Mouse (Mus musculus): ENCODE data around the gene Phex. TPM values are rescaled to one million over a fixed set of nuclear protein-coding genes. Genes with fewer than 3 reads are reported as not detected.

Gene Phex
- 0.23 and 0.27 TPM in 2 replicates for polyA plus RNA-seq (2015; fragmentation: Nextera tagmentation; extraction: Ambion mirVana)

DNA sequence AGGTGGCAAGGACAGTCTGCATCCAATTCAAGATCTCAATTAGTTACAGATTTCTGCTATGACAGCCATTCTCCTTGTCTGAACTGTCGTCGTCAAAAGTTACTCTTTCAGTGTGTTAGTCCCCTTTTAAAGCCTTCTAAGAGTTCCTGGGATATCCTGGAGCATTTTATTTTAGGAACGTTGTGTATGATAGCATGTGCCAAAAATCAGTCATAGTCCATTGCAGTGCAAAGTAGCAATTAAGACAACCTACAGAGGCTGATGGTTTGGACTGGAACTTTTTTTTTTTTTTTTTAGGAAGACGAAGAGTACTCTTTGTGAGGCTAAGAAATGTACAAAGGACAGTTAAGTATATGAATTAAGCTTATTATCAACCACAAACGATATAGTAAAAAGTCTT lies at the start of gene Phex:
Gene Phex (minus strand): TSS at position 101 of the 400 bp plus-strand sequence.
- H3K27me3 ChIP-seq (ENCODE audit: control insufficient read depth, insufficient read depth, low read depth, low read length): no peaks in the 10 kb centered on the region
- no peaks in the 10 kb centered on the region for H3K9me3 ChIP-seq (replicated peaks; ENCODE audit: control insufficient read depth, low read length, poor library complexity, severe bottlenecking)
- no peak within 1 kb of the TSS for H3K27ac ChIP-seq (ENCODE audit: low read length)
- no peaks in the 10 kb centered on the region for H3K4me1 ChIP-seq (ENCODE audit: control insufficient read depth, insufficient read depth, low read length)
- 67% methylated on average over 5 of the region's 5 CpGs for WGBS
- H3K4me2 ChIP-seq (ENCODE audit: low read length): no peak within 1 kb of the TSS
- ATAC-seq: no peak
- H3K4me3 ChIP-seq (ENCODE audit: low read depth, low read length): no peak within 1 kb of the TSS
- no peak within 1 kb of the TSS for H3K9ac ChIP-seq (ENCODE audit: low read depth, low read length)
- no peaks in the 10 kb centered on the region for H3K36me3 ChIP-seq (ENCODE audit: control insufficient read depth, insufficient read depth, low read length)

DNA sequence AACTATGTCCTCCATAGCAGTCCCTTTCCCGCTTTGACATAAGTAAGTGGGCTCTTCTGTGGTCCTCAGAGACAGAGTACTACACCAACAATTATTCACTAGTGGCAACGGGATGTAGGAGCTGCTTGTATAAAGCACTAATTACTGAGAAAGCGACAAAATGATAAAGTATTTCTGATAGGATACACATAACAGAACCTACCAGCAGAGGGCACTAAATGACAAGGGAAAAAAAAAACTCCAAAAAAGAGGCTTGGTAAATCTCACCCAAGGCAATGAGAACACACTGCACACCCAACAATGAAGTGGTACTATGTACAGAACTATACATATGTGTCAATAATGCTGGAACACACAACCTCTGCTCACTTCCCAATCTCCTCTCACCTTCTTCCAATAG lies 47.6 kb upstream of the Phex start:
- no peak for ATAC-seq
- no peaks in the 10 kb centered on the region for H3K27me3 ChIP-seq (ENCODE audit: control insufficient read depth, insufficient read depth, low read depth, low read length)
- no peak overlapping the region for H3K9ac ChIP-seq (ENCODE audit: low read depth, low read length)
- 64% methylated on average over 3 of the region's 3 CpGs for WGBS
- no peaks in the 10 kb centered on the region for H3K9me3 ChIP-seq (replicated peaks; ENCODE audit: control insufficient read depth, low read length, poor library complexity, severe bottlenecking)
- H3K27ac ChIP-seq (ENCODE audit: low read length): no peak overlapping the region
- H3K4me1 ChIP-seq (ENCODE audit: control insufficient read depth, insufficient read depth, low read length): no peaks in the 10 kb centered on the region
- no peaks in the 10 kb centered on the region for H3K36me3 ChIP-seq (ENCODE audit: control insufficient read depth, insufficient read depth, low read length)
- H3K4me3 ChIP-seq (ENCODE audit: low read depth, low read length): no peak overlapping the region
- no peak overlapping the region for H3K4me2 ChIP-seq (ENCODE audit: low read length)

DNA sequence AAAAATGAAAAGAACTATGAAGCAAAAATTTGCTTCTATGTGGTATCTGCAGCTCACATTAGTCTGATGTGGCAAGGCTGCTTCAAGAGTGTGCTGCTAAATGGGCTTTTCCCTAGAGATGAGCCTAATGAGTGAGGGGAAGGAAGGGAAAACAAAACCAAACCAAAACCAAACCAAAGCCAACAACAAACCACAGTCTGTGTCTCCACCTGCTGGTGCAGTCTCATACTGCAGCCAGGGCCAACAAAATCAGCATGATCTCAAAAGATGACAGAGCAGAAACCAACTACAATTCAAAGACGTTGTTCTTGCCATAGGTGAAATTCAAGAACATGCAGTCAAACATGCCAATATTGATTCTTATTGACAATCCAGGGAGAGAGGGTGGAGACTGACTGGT lies 39.3 kb upstream of the Phex start:
- Histone ChIP-seq H3K4me3 (ENCODE audit: low read depth, low read length) (no peak overlapping the region), H3K36me3 (ENCODE audit: control insufficient read depth, insufficient read depth, low read length) (no peaks in the 10 kb centered on the region), H3K4me2 (ENCODE audit: low read length) (no peak overlapping the region), H3K4me1 (ENCODE audit: control insufficient read depth, insufficient read depth, low read length) (no peaks in the 10 kb centered on the region), H3K27me3 (ENCODE audit: control insufficient read depth, insufficient read depth, low read depth, low read length) (no peaks in the 10 kb centered on the region), H3K27ac (ENCODE audit: low read length) (no peak overlapping the region), H3K9me3 (replicated peaks; ENCODE audit: control insufficient read depth, low read length, poor library complexity, severe bottlenecking) (no peaks in the 10 kb centered on the region), H3K9ac (ENCODE audit: low read depth, low read length) (no peak overlapping the region)
- 55% methylated on average over 1 of the region's 1 CpGs for WGBS
- no peak for ATAC-seq

DNA sequence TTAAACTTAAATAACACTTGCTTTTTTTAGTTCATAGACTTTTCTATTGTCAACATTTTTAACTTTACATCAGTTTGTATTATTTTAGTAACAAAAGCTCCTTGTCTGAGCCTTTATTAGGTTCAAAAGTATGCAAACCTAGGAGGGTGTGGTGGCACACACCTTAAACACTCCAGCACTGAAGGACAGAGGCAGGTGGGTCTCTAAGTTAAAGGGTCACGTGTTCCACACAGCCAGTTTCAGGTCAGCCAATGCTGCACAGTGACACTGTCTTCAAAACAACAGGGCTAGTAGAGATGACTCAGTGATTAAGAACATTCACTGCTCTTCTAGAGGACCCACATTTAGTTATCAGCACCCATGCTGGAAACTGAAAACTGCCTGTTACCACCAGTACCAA lies 33.9 kb upstream of the Phex start:
- Histone ChIP-seq H3K27me3 (ENCODE audit: control insufficient read depth, insufficient read depth, low read depth, low read length) (no peaks in the 10 kb centered on the region), H3K4me1 (ENCODE audit: control insufficient read depth, insufficient read depth, low read length) (no peaks in the 10 kb centered on the region), H3K9me3 (replicated peaks; ENCODE audit: control insufficient read depth, low read length, poor library complexity, severe bottlenecking) (no peaks in the 10 kb centered on the region), H3K36me3 (ENCODE audit: control insufficient read depth, insufficient read depth, low read length) (no peaks in the 10 kb centered on the region), H3K4me3 (ENCODE audit: low read depth, low read length) (no peak overlapping the region), H3K9ac (ENCODE audit: low read depth, low read length) (no peak overlapping the region), H3K4me2 (ENCODE audit: low read length) (no peak overlapping the region), H3K27ac (ENCODE audit: low read length) (no peak overlapping the region)
- WGBS: 88% methylated on average over 1 of the region's 1 CpGs
- no peak for ATAC-seq

DNA sequence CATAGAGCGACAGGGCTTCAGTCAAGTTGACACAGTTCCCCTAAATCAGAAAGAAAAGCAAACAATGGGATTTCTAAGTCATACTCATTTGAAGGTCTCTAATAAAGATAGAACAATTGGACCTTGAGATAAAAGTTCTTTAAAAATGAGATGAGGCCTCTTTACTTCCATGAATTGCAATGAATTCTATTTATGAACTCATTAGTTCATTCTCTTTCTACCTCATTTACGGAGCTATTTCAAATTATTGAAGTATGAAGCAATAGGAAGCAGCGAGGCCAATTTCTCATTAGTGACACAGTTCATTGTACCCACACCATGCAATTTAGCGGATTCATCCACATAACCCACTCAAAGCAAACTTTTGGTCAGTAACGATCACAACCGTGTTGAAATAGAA lies 32.3 kb upstream of the Phex start:
- WGBS: 68% methylated on average over 6 of the region's 6 CpGs
- H3K9me3 ChIP-seq (replicated peaks; ENCODE audit: control insufficient read depth, low read length, poor library complexity, severe bottlenecking): no peaks in the 10 kb centered on the region
- ATAC-seq: no peak

DNA sequence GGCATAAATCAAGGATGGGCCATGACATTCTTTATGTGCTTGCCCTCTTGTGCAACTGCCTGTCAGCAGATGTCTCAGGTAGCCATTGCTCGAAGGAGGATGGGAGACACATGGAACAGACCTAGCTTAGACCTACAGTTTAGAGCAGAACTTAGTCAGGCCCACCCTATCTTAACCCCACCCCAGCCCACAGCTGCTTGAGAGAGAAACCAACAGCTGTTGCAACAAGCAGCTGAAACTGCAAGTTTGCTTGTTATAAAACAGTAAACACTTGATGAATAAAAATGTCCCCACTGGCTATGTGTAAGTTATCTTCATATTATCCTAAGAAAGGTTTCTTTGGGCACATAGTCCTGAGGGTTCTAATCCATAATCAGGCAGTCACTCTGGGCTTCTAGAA lies 19.7 kb upstream of the Phex start:
- Histone ChIP-seq H3K4me2 (ENCODE audit: low read length) (no peak overlapping the region), H3K36me3 (ENCODE audit: control insufficient read depth, insufficient read depth, low read length) (no peaks in the 10 kb centered on the region), H3K9ac (ENCODE audit: low read depth, low read length) (no peak overlapping the region), H3K9me3 (replicated peaks; ENCODE audit: control insufficient read depth, low read length, poor library complexity, severe bottlenecking) (no peaks in the 10 kb centered on the region), H3K4me3 (ENCODE audit: low read depth, low read length) (no peak overlapping the region), H3K27me3 (ENCODE audit: control insufficient read depth, insufficient read depth, low read depth, low read length) (no peaks in the 10 kb centered on the region), H3K27ac (ENCODE audit: low read length) (no peak overlapping the region), H3K4me1 (ENCODE audit: control insufficient read depth, insufficient read depth, low read length) (no peaks in the 10 kb centered on the region)
- WGBS: 78% methylated on average over 1 of the region's 1 CpGs
- ATAC-seq: no peak

More for the DNA sequence above, 32.3 kb upstream of the Phex start:
- Histone ChIP-seq H3K4me3 (ENCODE audit: low read depth, low read length) (no peak overlapping the region), H3K27ac (ENCODE audit: low read length) (no peak overlapping the region), H3K9ac (ENCODE audit: low read depth, low read length) (no peak overlapping the region), H3K36me3 (ENCODE audit: control insufficient read depth, insufficient read depth, low read length) (0 out of 2 replicates have a peak, but pooled peaks cover 2% of the 10 kb centered on the region), H3K4me2 (ENCODE audit: low read length) (no peak overlapping the region), H3K27me3 (ENCODE audit: control insufficient read depth, insufficient read depth, low read depth, low read length) (no peaks in the 10 kb centered on the region), H3K4me1 (ENCODE audit: control insufficient read depth, insufficient read depth, low read length) (no peaks in the 10 kb centered on the region)

DNA sequence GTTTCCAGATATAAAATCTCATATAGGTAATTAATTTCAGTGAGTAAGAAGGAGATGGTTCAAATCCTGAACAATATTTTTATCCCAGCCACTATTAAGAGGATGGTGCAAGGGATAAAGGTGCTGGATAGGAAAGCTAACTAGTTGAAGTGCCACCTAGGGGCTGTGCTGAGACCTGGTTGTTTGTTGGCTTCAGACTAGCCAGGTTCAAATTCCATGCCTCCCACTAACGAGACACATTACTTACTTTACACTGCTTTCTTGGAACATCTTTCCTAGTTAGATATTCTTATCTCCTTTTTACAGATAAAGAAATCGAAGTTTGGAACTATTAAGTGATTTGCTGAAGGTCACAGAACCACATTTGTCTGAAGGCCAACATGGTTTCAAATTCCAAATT lies 4.3 kb upstream of the Phex start:
- WGBS: 77% methylated on average over 2 of the region's 2 CpGs

DNA sequence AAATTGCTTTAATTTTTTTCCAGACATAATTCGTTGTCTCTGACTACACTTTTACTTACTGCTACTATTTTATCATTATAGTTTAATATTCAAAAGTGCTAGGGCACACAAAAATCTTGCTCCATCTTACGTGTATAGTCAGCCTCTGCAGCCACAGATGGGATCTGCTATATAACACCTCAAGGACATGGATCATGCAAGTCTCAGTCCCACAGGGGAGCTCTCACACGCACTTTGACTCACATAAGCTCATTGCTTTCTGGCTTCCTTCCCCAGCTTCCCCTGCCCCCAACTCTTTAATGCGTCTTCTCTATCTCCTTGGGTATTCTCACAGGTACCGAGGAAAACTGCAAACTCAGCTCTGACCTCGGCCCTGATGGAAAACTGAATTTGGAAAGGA lies 10.2 kb downstream of the Phex start:
- no peaks in the 10 kb centered on the region for H3K4me1 ChIP-seq (ENCODE audit: control insufficient read depth, insufficient read depth, low read length)
- H3K36me3 ChIP-seq (ENCODE audit: control insufficient read depth, insufficient read depth, low read length): no peaks in the 10 kb centered on the region
- H3K9me3 ChIP-seq (replicated peaks; ENCODE audit: control insufficient read depth, low read length, poor library complexity, severe bottlenecking): no peaks in the 10 kb centered on the region
- no peak overlapping the region for H3K4me2 ChIP-seq (ENCODE audit: low read length)
- no peaks in the 10 kb centered on the region for H3K27me3 ChIP-seq (ENCODE audit: control insufficient read depth, insufficient read depth, low read depth, low read length)
- H3K4me3 ChIP-seq (ENCODE audit: low read depth, low read length): no peak overlapping the region
- WGBS: 65% methylated on average over 6 of the region's 6 CpGs
- no peak overlapping the region for H3K27ac ChIP-seq (ENCODE audit: low read length)
- H3K9ac ChIP-seq (ENCODE audit: low read depth, low read length): no peak overlapping the region
- ATAC-seq: no peak

More for the DNA sequence above, 4.3 kb upstream of the Phex start:
- H3K36me3 ChIP-seq (ENCODE audit: control insufficient read depth, insufficient read depth, low read length): no peaks in the 10 kb centered on the region
- no peak overlapping the region for H3K4me2 ChIP-seq (ENCODE audit: low read length)
- H3K9ac ChIP-seq (ENCODE audit: low read depth, low read length): no peak overlapping the region
- H3K9me3 ChIP-seq (replicated peaks; ENCODE audit: control insufficient read depth, low read length, poor library complexity, severe bottlenecking): no peaks in the 10 kb centered on the region
- H3K27me3 ChIP-seq (ENCODE audit: control insufficient read depth, insufficient read depth, low read depth, low read length): no peaks in the 10 kb centered on the region
- H3K4me3 ChIP-seq (ENCODE audit: low read depth, low read length): no peak overlapping the region
- ATAC-seq: no peak
- H3K27ac ChIP-seq (ENCODE audit: low read length): no peak overlapping the region
- H3K4me1 ChIP-seq (ENCODE audit: control insufficient read depth, insufficient read depth, low read length): no peaks in the 10 kb centered on the region

DNA sequence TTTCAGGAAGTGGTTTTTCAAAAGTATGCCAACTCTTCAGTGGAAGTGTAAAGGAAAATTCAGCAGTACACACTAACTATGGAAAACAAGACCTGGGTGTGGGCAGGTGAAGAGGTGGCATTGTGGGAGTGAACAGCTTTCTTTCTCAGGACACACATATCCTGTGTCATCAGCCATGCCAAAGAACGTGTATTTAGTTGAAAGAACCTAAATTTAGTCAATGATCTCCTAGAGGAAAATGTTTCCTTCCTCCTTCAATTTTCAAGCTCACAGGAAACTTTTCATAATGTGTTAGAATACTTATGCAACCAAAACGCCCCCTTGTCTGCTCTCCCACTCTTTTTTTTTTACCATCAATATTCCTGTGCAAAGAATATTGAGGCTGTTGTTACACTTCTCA lies 23.9 kb downstream of the Phex start:
- WGBS: 69% methylated on average over 2 of the region's 2 CpGs
- no peak overlapping the region for H3K4me3 ChIP-seq (ENCODE audit: low read depth, low read length)
- no peaks in the 10 kb centered on the region for H3K27me3 ChIP-seq (ENCODE audit: control insufficient read depth, insufficient read depth, low read depth, low read length)
- no peak overlapping the region for H3K4me2 ChIP-seq (ENCODE audit: low read length)
- H3K27ac ChIP-seq (ENCODE audit: low read length): no peak overlapping the region
- no peaks in the 10 kb centered on the region for H3K4me1 ChIP-seq (ENCODE audit: control insufficient read depth, insufficient read depth, low read length)
- no peaks in the 10 kb centered on the region for H3K36me3 ChIP-seq (ENCODE audit: control insufficient read depth, insufficient read depth, low read length)
- no peak overlapping the region for H3K9ac ChIP-seq (ENCODE audit: low read depth, low read length)
- H3K9me3 ChIP-seq (replicated peaks; ENCODE audit: control insufficient read depth, low read length, poor library complexity, severe bottlenecking): no peaks in the 10 kb centered on the region
- ATAC-seq: no peak

DNA sequence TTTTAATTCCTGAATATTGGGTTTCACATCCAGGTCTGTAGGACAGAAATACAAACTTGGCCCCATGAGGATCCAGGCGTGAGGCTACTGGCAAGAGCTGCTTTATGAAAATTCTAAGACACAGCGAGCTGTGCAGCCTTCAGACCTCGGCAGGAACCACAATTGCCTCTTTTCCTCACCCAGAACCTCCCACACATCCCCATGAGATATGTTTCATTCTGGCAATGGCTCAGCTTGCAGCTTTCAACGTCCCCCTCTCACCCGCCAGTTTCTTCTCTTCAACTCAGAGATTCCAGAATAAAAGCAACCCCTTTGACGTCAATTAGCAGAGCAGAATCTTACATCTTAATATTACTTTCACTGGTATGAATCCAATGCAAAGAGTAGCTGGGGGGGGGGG lies 25.0 kb downstream of the Phex start:
- H3K4me2 ChIP-seq (ENCODE audit: low read length): no peak overlapping the region
- H3K27me3 ChIP-seq (ENCODE audit: control insufficient read depth, insufficient read depth, low read depth, low read length): no peaks in the 10 kb centered on the region
- ATAC-seq: no peak
- H3K9ac ChIP-seq (ENCODE audit: low read depth, low read length): no peak overlapping the region
- H3K4me3 ChIP-seq (ENCODE audit: low read depth, low read length): no peak overlapping the region
- H3K27ac ChIP-seq (ENCODE audit: low read length): no peak overlapping the region
- H3K9me3 ChIP-seq (replicated peaks; ENCODE audit: control insufficient read depth, low read length, poor library complexity, severe bottlenecking): no peaks in the 10 kb centered on the region
- no peaks in the 10 kb centered on the region for H3K36me3 ChIP-seq (ENCODE audit: control insufficient read depth, insufficient read depth, low read length)
- WGBS: 75% methylated on average over 6 of the region's 6 CpGs
- H3K4me1 ChIP-seq (ENCODE audit: control insufficient read depth, insufficient read depth, low read length): no peaks in the 10 kb centered on the region

Measured in midbrain, embryonic 16.5 days (tissue).